Mouse (Mus musculus): ENCODE data around the gene Slc9a3r1.

- TF ChIP-seq CTCF (IDR thresholded peaks at IDR 0.05; ENCODE audit: insufficient read depth, low read depth, low read length) (no peak), POLR2A (IDR thresholded peaks at IDR 0.05; ENCODE audit: insufficient read depth, low read depth, low read length) (no peak)
Observed at GRCm38 (mm10) chr11:115151755-115152429, 11.2 kb upstream of the Slc9a3r1 start.
